Mouse (Mus musculus) hindbrain, embryonic 14.5 days (tissue): ENCODE data around the gene Gmppb. TPM values are rescaled to one million over a fixed set of nuclear protein-coding genes. Genes with fewer than 3 reads are reported as not detected.

Experiments used
- microRNA-seq: library from miRNA; unstranded; fragments of <30 nt; microRNA quantifications from one replicate; pipeline ENCODE4, GENCODE M21; 2016
- polyA plus RNA-seq: library from polyadenylated mRNA; unstranded; fragments of >200 nt; fragmentation: Nextera tagmentation; extraction: Ambion mirVana; gene quantifications from 2 replicates; pipeline ENCODE4 v1.2.1, GENCODE M21; 2014

Gene Gmppb
- polyA plus RNA-seq, 1 experiment from 2014 or later, result 17.7 TPM

Small RNA genes lying within 50 kb of the gene (microRNA-seq; reads per million reads assigned to microRNA genes)
- not detected for gene Mir7088

Other genes starting within 250 kb of the Gmppb start
- gene Rbm6, start 176.0 kb upstream of the Gmppb start, polyA plus RNA-seq, result 79.2 and 80.4 TPM in 2 replicates
- gene Mon1a, start 161.1 kb upstream of the Gmppb start, polyA plus RNA-seq, result 22.1 and 23.1 TPM in 2 replicates
- 0.95 and 1.2 TPM in 2 replicates for gene Mst1r, start 142.4 kb upstream of the Gmppb start, polyA plus RNA-seq
- not detected in 2 replicates for gene Actl11, start 120.8 kb upstream of the Gmppb start, polyA plus RNA-seq
- 16.7 and 20.0 TPM in 2 replicates for gene Camkv, start 113.6 kb upstream of the Gmppb start, polyA plus RNA-seq
- 8.4 and 8.6 TPM in 2 replicates for gene Traip, start 99.1 kb upstream of the Gmppb start, polyA plus RNA-seq
- 5.5 and 8.7 TPM in 2 replicates for gene Uba7, start 73.7 kb upstream of the Gmppb start, polyA plus RNA-seq
- 1.2 and 1.3 TPM in 2 replicates for gene Gm20661, start 66.2 kb upstream of the Gmppb start, polyA plus RNA-seq
- 16.3 and 18.1 TPM in 2 replicates for gene Inka1, start 63.4 kb upstream of the Gmppb start, polyA plus RNA-seq
- gene Cdhr4, start 56.7 kb upstream of the Gmppb start, polyA plus RNA-seq, result 2.2 and 3.4 TPM in 2 replicates
- 0.68 TPM in 1 of 2 replicates, not detected in the other for gene Gm20662, start 52.9 kb upstream of the Gmppb start, polyA plus RNA-seq
- 55.4 and 60.7 TPM in 2 replicates for gene Ip6k1, start 46.7 kb upstream of the Gmppb start, polyA plus RNA-seq
- 2.4 and 2.9 TPM in 2 replicates for gene Amigo3, start 3.9 kb downstream of the Gmppb start, polyA plus RNA-seq
- not detected in 2 replicates for gene Mst1, start 31.2 kb downstream of the Gmppb start, polyA plus RNA-seq
- 49.9 and 50.9 TPM in 2 replicates for gene Rnf123, start 34.1 kb downstream of the Gmppb start, polyA plus RNA-seq
- gene Apeh, start 45.4 kb downstream of the Gmppb start, polyA plus RNA-seq, result 44.8 and 48.7 TPM in 2 replicates
- gene Bsn, start 141.1 kb downstream of the Gmppb start, polyA plus RNA-seq, result 15.4 and 15.7 TPM in 2 replicates
- gene Dag1, start 214.7 kb downstream of the Gmppb start, polyA plus RNA-seq, result 76.7 and 83.0 TPM in 2 replicates
- 136 and 137 TPM in 2 replicates for gene Nicn1, start 241.2 kb downstream of the Gmppb start, polyA plus RNA-seq
- gene Amt, start 247.6 kb downstream of the Gmppb start, polyA plus RNA-seq, result 18.6 and 24.4 TPM in 2 replicates